Mouse (Mus musculus): ENCODE data around the gene Cmbl. TPM values are rescaled to one million over a fixed set of nuclear protein-coding genes. Genes with fewer than 3 reads are reported as not detected.

Cmbl gene
- 37.9 TPM for polyA plus RNA-seq (2014; fragmentation: Illumina TruSeq; extraction: RNeasy Lipid Tissue Mini Kit (QIAGEN cat#74804); ENCODE audit: insufficient read depth, low read depth, low replicate concordance)

GRCm38 (mm10) chr15:31565184-31565583 is at the start of gene Cmbl:
Cmbl (plus strand) TSS chr15:31565389.

GRCm38 (mm10) chr15:31530659-31531445 is 34.3 kb upstream of the Cmbl start, which contains the start of gene March6:
March6 (minus strand) TSS chr15:31531053.

GRCm38 (mm10) chr15:31601646-31602374 is 36.6 kb downstream of the Cmbl start, which contains the start of the genes Cct5 and Fam173b:
Cct5 (minus strand) TSS chr15:31601804.
Fam173b (plus strand) TSS chr15:31601852.

Other genes starting within 250 kb of the Cmbl start
- gene Ankrd33b, start 197.7 kb upstream of the Cmbl start, polyA plus RNA-seq (2014; fragmentation: Illumina TruSeq; extraction: RNeasy Lipid Tissue Mini Kit (QIAGEN cat#74804); ENCODE audit: insufficient read depth, low read depth, low replicate concordance): 15.3 TPM
- gene Ropn1l, start 111.7 kb upstream of the Cmbl start, polyA plus RNA-seq (2014; fragmentation: Illumina TruSeq; extraction: RNeasy Lipid Tissue Mini Kit (QIAGEN cat#74804); ENCODE audit: insufficient read depth, low read depth, low replicate concordance): 4.5 TPM
- gene March6, start 34.3 kb upstream of the Cmbl start, polyA plus RNA-seq (2014; fragmentation: Illumina TruSeq; extraction: RNeasy Lipid Tissue Mini Kit (QIAGEN cat#74804); ENCODE audit: insufficient read depth, low read depth, low replicate concordance): 19.0 TPM
- 154 TPM for gene Cct5, start 36.4 kb downstream of the Cmbl start, polyA plus RNA-seq (2014; fragmentation: Illumina TruSeq; extraction: RNeasy Lipid Tissue Mini Kit (QIAGEN cat#74804); ENCODE audit: insufficient read depth, low read depth, low replicate concordance)
- 12.1 TPM for gene Fam173b, start 36.5 kb downstream of the Cmbl start, polyA plus RNA-seq (2014; fragmentation: Illumina TruSeq; extraction: RNeasy Lipid Tissue Mini Kit (QIAGEN cat#74804); ENCODE audit: insufficient read depth, low read depth, low replicate concordance)